Mouse (Mus musculus) mouse trophoblast stem cell (cell line): ENCODE results near the gene Kif1b.
"Not testable (repeated sequence)": the region's sequence is repeated elsewhere in the genome, so short reads cannot be mapped to it uniquely, and the experiment has no call there.

Experiments used
- in situ Hi-C, 2 experiments: fragments of 300-500 bp; cut with MseI, MboI; formaldehyde crosslinking; loops; 2 replicates in 1 of 2; 3 replicates in 1 of 2; pipeline ENCODE4 v1.15.1; 2025

Kif1b gene

DNA sequence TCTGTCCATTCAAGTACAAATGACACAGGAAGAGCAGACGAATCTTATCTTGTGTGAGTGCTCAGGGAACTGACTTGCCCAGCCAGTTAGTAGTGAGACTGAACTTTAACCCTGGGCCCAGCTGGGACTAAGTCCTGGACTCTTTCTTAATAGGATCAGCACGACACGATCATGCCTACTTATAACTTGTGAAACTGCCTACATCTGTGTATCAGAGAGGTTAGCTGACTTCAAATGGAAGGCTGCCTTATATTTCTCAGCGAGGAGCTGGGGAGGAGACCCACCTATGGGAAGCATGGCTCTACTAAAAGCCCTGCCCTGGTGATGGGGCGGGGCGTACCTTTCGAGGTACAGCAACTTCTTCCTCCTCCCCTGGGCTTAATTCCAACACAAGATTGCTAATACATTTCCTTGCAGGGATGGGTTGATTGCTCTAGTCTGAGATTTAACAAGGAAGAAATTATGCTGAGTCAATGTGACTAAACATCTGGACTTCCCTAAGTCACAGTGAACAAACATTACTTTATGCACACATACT lies 137.0 kb downstream of the Kif1b start:
- in situ Hi-C loops = no loop called here

DNA sequence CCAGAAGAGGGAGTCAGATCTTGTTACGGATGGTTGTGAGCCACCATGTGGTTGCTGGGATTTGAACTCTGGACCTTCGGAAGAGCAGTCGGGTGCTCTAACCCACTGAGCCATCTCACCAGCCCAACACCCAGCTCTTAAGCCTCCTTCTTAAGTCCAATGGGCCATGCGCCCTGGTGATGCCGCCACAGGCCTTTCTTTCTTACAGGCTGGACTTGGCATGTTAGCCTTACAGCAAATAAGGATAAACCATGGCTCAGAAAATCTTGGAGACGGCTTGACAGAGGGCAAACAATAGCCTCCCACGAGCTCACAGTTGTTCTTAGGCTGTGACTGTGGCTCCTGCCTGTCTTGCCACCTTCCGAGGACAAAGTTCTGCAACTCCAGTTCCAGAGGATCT lies 137.6 kb downstream of the Kif1b start:
- in situ Hi-C loops = not testable (repeated sequence)

DNA sequence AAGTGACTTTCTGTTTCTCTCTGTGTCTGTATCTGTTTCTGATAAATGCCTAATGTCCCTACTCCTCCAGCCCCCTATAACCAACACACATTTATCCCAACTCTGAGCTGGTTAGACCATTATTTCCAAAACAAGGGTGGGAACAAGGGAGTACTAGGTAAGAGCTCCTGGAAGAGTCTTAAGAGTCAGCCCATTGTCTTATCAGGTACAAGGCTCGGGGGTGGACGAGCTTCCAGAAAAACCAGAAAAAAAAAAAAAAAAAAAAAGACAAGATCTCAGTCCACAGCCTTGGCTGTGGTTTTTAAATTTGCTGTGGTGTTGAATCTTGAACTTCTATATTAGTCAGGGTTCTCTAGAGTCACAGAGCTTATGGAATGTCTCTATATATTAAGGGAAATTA lies 139.5 kb downstream of the Kif1b start:
- in situ Hi-C loops = no loop called here

DNA sequence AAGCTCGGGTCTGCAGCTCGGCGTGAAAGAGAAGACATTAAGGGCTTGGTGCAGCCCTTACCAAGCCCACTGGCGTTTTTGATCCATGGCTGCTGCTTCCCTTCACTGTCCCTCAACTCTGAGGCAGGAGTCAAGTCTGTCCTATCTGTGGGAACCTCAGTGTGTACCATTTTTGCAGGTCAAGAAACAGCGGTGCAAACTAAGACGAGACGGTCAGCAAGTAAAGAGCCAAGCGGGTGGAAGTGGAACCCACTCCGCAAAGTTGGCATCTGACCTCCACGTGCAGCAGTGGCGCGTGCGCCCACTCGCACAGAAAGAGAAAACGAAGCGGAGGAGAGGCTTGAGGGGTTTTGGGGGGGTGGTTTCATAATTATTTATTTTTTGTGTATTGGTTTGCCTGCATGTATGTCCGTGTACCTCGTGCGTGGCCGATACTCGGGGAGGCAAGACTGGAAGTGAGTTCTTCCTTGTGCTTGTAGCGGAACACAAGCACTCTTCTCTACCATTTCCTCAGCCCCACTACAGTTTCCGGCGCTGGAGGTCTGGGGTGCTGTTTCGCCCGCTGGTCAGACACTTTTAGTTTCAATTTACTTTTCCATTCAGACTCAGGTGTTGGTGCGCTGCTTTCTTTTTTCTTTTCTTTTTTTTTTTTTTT lies 140.4 kb downstream of the Kif1b start:
- in situ Hi-C loops = no loop called here

DNA sequence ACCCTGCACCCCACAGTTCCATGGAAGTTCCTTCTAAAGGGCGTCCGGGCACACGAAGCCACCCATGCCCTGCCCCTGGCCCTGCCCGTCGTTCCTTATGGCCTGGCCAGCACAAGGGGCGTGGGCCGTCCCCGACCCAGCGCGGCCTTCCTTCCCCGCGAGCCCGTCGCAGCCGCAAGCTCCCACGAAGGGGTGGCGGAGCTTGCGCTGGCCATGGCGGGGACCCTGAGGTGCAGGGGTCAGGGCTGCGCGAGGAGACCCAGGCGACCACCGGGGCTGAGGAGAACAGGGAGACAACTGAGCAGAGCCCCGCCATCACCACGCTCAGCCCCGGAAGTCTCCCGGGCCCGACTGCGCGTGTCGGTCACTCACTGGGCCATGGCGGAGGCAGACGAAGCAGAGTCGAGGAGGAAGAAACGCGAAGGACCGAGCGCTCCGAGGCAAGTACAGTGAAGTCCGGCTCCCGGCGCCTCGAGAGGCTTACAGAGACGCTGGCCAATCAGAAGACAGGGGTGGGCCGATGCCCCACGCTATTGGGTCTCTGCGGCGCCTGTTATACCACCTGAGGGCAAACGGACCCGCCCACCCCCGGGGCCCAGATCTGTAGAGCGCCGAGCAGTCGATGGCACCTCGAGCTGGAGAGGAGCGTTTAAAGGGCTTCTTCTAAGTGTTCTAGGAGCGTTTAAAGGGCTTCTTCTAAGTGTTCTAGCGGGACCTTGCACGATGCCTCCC lies 141.1 kb downstream of the Kif1b start, which contains the start of gene Pgd:
Gene Pgd (minus strand): TSS at position 557 of the 732 bp plus-strand sequence.
- in situ Hi-C loops = no loop called here

DNA sequence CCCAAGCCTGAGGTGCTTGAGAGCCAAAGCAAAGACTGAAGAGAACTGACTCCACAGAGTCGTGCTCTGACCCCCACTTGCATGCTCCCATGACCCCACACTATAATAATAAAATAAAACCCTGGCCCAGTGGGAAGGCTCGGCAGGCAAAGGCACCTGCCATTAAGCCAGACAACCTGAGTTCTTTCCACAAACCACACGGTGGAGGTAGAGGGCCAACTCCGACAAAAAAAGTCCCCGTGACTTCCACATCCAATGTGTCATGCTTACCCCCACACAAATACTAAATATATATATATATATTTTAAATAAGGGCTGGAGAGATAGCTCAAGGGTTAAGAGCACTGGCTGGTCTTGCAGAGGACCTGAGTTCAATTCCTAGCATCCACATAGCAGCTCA lies 143.3 kb downstream of the Kif1b start:
- in situ Hi-C loops = no loop called here

DNA sequence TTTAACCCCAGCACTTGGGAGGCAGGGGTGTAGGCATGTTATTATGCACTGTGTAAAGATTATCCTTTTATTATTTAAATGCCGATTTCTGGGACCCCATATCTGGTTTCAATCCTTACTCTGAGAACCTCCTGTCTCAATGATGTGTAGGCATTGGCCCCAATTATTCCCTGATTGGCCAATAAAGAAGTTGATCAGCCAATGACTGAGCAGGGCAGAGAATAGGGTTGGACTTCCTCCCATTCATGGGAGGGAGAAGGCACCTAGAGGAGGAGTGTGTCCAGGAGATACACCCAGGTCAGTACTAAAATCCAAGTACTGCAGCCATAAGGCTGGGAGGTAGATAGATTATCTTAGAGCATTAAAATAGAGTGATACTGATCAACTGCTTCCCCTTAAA lies 144.3 kb downstream of the Kif1b start:
- in situ Hi-C loops = no loop called here

DNA sequence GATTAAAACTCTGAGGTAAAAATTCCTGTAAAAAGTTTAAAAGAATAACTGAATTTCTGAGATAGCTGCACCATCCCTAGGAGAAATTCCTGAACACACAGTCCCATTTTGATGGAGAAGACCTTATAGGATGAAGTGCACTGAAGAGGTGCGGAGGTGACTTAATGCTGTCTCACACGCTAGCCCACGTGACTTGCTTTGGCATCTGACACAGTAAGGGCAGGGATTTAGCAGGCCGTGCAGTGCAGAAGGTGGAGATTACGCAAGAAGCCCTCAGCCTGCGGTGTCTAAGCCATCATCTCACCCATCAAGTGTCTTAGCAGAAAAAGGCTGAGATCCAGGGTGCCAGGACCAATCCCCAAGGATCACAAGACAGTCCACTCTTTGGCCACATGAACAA lies 146.3 kb downstream of the Kif1b start:
- in situ Hi-C loops = no loop called here

DNA sequence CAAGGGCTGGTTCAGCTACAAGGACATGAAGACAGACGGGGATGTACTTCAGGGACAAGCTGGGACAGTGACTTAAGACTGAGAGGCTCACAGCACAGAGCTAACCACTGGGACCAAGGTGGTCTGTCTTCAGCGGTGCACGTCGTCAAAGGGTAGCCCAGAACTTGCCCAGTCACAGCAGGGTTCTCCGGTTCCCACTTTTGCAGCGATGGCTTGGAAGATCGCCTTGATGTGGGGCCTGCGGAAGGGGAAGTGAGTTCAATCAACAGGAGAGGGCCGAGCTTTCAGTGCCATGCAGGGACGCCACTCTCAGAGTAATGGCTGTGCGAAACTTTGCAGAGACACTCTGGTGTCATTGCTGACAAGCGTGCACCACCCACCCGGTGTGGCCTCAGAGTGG lies 147.6 kb downstream of the Kif1b start:
- in situ Hi-C loops = no loop called here

DNA sequence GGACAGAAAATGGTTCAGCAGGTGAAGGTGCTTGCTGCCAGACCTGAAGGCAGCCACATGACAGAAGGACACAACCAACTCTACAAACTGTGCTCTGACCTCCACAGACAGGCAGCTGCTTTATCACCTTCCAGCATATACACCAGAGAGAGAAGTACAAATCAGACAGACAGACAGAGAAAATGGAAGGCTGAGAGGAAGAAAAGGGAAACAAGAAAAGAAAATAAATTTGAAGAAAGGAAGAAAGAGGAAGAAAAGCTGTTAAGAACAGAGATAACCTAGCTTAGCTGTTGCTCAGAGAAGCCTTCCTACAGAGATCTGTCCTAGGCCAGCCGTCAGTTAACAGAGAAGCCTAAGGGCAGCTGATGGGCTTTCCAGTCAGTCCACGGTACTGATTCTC lies 148.3 kb downstream of the Kif1b start:
- in situ Hi-C loops = no loop called here

DNA sequence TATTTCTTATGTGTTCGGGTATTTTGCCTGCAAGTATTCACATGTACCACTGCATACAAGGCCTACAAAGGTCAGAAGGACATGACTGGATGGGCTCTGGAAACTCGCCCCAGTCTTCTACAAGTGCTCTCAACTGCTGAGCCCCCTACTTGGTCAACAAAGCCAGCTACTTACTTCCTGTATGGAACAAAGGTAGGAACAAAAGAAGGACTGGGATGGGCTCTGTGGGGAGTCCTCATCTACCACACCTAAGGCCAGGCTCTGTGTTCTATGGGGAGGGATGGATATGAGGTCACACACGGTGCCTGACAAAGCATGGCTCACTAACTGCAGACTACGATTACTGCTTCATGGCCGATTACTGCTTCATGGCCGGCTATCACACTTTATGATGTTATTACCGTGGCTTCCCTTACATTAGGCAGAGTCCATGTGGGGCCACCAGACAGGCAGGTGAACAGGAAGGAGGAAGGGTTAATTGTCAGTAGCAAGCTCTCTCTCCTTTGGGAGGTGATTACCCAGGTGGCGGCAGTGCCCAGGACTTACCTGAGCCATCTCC lies 150.0 kb downstream of the Kif1b start:
- in situ Hi-C loops = no loop called here

DNA sequence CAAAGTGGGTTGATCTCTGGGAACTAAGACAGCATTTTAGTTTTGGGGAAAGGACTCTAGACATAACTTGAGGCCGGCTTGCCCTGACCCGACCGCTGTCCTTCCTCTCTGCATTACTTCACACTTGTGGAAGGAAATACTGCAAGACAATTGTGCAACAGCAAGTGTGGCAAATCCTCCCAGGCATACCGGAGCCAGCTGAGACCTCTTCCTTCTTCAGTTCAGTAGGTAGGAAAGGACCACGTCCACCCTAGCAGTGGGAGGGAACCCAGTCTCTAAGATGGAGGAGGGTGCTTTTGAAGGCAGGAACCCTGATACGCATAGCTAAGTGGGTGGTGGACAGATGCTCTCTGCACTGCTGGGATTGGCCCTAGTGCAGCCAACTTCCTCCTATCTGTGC lies 151.8 kb downstream of the Kif1b start:
- in situ Hi-C loops = no loop called here

DNA sequence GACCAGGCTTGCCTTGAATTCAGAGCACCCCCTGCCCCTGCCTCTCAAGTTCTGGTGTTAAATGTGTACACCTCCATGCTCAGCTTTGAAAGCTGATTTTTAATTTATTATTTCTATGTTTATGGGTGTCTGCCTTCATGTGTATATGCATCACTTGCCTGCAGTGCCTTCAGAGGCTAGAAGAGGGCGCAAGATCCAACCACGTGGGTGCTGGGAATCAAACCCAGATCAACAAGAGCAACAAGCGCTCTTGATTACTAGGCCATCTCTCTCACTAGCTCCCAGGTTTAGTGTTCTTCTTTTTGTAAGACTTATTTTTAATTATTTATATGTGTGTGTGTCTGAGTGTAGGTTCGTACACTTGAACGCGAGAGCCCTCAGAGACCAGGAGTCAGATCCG lies 152.6 kb downstream of the Kif1b start:
- in situ Hi-C loops = no loop called here

DNA sequence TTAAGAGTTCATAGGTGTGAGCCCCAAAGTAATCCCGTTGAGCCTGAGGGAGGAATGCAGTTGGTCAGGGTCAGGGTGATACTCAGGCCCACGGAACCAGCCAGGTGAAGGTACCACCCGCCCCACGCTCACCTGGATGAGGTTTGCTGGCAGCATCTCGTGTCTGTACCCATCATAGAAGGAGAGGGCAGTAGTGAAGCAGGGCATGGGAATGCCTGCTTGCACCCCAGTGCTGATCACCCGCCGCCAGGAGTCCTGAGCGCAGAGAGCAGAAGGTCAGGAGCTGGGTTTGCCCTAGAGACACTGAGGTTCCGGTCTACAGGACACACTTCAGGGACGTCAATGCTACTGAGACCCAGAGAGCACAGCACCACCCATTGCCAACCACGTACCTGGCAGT lies 156.8 kb downstream of the Kif1b start:
- in situ Hi-C loops = no loop called here

DNA sequence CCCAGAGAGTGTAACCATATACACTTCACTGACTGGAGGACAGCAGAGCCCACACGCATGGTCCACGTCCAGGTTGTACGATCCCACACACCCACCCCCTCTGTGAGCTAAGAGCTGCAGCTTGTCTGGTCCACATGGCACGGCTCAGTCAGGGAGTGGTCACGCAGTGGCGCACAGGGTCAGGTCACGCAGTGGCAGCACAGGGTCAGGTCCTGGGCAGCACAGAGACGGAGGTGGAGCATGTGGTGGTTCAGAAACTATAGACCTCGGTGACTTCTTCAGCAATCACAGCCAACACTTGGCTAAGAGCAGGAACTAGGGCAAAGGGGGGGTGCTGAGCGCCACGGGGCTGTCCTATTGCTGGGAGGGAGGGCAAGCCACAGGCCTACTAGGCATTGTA lies 157.2 kb downstream of the Kif1b start:
- in situ Hi-C loops = no loop called here

DNA sequence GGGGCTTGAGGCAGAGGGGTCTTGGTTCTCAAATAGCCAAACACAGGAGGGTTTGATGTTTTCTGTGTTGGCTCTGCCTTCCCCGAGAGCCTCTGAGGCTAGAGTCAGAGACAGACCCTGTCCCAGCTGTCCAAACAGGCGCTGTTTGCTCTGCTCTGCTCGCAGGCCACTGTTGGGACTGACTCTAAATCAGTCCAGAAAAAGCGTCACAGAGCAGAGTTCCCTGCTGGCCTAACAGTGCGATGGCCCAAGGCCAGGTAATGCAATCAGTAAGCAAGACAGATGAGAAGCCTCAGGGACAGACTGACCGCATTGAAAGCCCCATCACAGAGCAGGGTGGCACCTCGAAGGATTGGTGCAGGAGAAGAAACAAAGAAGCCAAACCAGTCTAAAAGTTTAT lies 157.9 kb downstream of the Kif1b start:
- in situ Hi-C loops = no loop called here

DNA sequence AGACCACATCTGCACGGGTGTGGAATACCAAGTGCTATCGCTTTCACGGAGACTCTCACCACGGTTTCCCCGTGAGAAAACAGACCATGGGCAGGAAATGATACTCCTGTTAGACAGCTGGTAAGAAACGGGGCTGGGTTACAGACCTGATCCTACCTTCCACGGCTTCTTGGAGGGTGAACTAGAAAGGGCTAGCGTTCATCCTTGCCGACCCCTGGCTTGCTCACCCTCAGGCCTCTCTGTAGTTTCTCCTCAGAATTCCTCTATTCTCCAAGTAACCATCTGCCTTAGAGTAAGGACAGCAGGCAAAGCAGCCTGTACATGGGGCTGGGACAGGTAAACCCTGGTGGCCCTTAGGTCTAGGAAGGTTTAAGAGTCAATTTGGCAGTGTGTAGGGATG lies 158.3 kb downstream of the Kif1b start:
- in situ Hi-C loops = no loop called here

DNA sequence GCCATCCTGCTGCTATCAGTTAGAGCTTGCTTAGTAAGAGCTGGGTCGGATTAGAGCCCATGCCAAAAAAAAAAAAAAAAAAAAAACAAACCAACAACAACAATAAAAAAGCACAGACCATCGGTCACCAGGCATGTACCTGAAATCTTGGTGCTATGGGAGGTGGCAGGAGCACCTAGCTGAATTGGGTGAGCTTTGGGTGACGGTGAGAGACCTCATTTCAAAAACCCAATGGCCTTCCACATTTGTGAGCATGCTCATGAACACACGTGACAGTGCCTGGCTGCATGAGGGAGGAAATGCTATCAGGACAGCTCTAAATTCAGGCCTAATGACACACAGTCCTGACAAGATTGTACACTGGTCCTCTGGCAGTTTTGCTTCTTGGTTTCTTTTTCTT lies 159.4 kb downstream of the Kif1b start:
- in situ Hi-C loops = no loop called here

DNA sequence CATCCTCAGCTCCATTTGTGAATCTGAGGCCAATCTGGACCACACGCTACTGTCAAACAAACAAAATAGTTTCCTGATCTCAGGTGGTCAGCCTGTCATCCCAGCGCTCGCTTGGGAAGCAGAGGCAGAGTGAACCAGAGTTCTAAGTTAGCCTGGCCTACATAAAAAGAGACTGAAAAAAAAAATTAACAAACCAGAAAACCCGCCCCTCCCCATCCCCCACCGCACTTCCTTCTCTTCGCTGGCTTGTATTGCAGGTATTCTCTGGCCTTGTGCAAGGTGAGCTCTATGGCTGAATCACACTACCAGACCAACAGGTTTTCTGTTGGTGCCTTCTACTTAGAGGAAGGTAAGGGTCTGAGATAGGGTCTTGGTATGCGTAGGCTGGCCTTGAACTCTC lies 160.0 kb downstream of the Kif1b start:
- in situ Hi-C loops = no loop called here

DNA sequence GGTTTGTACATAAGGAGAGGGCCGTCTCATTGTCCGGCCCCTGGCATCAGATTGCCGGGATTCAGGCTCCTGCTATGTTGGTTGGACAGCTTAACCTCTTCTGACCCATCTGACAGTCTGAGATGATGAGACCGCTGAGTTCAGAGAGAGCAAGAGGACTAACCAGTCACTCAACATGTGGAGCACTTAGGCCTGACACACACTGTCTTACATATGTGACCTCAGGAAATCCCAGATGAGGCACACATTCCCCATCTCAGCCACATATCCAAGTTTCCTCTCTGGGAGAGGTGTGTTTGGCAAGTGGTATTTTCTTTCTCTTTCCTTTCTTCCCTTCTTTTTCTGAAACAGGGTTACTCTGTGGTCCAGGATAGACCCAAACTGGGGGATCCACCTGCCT lies 162.3 kb downstream of the Kif1b start:
- in situ Hi-C loops = no loop called here

DNA sequence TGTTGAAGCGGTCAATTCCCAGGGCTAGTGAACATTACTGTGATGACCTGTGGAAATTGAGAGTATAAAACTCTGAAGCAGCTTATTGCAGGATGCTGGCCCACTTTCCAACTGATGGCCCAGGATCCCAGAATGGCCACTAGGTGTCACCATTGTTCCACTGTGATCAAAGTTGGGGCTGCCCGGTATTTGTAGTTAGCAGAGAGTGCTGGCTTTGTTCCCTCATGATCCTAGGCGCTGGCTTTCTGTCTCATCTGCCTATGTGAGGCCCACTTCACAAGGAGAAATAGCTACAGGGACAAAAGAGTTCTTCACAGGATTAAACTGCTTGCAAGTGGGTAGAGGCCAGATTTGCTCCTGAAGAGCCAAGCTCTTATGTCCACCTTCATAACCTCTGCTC lies 163.0 kb downstream of the Kif1b start:
- in situ Hi-C loops = no loop called here

DNA sequence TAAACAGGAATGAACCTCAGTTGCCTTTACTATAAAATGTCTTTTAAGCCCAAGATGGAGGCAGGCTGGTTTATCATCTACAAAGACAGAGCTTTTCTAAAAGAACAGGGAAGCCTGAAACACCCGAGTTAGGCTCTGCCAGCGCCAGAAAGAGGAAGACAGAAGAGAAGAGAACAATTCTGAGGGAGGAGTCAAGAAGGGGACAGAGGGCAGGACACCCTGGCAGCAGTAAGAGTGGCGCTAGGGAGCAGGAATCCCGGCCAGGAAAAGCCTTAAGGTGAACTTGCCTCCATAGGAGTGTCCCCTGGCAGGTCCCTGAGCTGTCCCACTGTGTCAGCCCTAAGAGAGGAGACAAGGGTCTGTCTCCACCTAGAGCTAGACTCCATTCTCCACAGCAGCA lies 163.9 kb downstream of the Kif1b start:
- in situ Hi-C loops = no loop called here

DNA sequence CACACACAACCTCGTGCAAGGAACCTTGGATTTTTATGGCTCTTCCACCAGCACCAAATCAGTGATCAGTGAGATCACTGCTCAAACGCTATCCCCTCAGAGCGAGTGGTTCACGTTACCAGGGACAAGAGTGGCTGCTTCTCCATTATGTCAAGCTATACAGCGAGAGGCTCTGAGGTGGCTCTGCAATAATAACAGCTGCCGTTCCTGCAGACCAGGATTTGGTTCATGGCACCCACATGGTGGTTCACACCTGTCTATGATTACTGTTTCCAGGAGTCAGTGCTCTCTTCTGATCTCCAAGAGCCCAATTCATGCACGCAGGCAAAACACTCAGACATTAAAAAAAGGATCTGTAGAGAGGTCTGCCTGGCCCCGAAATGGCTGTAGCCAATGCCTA lies 169.0 kb downstream of the Kif1b start:
- in situ Hi-C loops = no loop called here
